Mouse (Mus musculus) G1E (cell line): ENCODE measurements around the gene Cic.

Experiments
- CTCF ChIP-seq: IDR thresholded peaks from 2 replicates; pipeline ENCODE4 v1.5.1; 2012; ENCODE audit warnings: low read depth, low read length, inconsistent platforms, mixed read lengths
- GATA1 ChIP-seq: IDR thresholded peaks from 2 replicates; pipeline ENCODE4 v1.6.1; 2012; ENCODE audit warnings: borderline replicate concordance, low read length, inconsistent platforms, mixed read lengths
- POLR2AphosphoS5 ChIP-seq: IDR thresholded peaks from 2 replicates; pipeline ENCODE4 v1.6.1; 2012; ENCODE audit warnings: low read depth, low read length, inconsistent platforms; ENCODE audit not compliant: insufficient replicate concordance
- TAL1 ChIP-seq: conservative IDR thresholded peaks from 2 replicates; pipeline ENCODE4 v1.6.1; 2012; ENCODE audit warnings: low read depth, low read length, inconsistent platforms, mixed read lengths

GRCm38 (mm10) chr7:25322058-25322484, 54.6 kb downstream of the Cic start:
- TF ChIP-seq CTCF (no peak), GATA1 (no peak), POLR2AphosphoS5 (no peak), TAL1 (no peak)
